Mouse (Mus musculus): Measurements from ENCODE around the gene Fastk. TPM values are rescaled to one million over a fixed set of nuclear protein-coding genes. Genes with fewer than 3 reads are reported as not detected.

Fastk gene
- polyA plus RNA-seq, 1 experiment from 2014 or later, result 108 TPM

DNA sequence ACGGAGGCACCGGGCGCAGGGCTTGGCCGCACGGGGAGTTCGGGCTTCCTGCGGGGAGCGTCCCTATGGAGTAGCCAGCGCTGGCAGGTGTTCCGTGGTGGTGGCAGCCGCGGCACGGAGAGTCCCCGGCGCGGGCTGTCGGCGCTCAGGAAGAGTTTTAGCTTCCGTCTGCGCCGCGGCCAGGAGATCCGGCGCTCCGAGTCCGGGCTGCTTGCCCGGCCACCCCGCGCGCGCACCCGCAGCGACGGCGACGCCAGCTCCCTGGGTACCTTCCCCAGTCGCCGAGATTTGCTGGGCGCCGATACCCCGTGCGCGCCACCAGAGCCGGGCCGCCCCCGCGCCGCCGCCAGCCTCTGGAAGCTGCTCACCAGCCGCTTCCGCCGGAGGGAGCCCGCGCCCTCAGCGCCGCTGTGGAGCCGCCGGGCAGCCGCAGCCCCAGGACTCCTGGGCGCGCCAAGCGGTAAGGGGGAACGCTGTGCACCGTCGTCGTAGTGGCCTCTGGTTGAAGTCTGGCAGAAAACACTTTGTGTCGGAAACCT is 29.7 kb upstream of the Fastk start:
- H3K4me1 ChIP-seq, result peaks cover 49% of the 10 kb centered on the region
- peaks cover 13% of the 10 kb centered on the region; the same call in 1 of the 2 replicates for H3K27me3 ChIP-seq
- ATAC-seq (ENCODE audit: insufficient number of reproducible peaks, low FRiP score, low TSS enrichment, low read depth), result no peak
- peak overlapping the region; percentile 55 for H3K9ac ChIP-seq
- peak overlapping the region; percentile 74 for H3K4me2 ChIP-seq
- WGBS, result 3% methylated on average over 67 of the region's 67 CpGs
- H3K36me3 ChIP-seq, result peaks cover 38% of the 10 kb centered on the region
- no peaks in the 10 kb centered on the region for H3K9me3 ChIP-seq
- H3K27ac ChIP-seq, result peak overlapping the region; percentile 81
- peak overlapping the region; percentile 49 for H3K4me3 ChIP-seq

DNA sequence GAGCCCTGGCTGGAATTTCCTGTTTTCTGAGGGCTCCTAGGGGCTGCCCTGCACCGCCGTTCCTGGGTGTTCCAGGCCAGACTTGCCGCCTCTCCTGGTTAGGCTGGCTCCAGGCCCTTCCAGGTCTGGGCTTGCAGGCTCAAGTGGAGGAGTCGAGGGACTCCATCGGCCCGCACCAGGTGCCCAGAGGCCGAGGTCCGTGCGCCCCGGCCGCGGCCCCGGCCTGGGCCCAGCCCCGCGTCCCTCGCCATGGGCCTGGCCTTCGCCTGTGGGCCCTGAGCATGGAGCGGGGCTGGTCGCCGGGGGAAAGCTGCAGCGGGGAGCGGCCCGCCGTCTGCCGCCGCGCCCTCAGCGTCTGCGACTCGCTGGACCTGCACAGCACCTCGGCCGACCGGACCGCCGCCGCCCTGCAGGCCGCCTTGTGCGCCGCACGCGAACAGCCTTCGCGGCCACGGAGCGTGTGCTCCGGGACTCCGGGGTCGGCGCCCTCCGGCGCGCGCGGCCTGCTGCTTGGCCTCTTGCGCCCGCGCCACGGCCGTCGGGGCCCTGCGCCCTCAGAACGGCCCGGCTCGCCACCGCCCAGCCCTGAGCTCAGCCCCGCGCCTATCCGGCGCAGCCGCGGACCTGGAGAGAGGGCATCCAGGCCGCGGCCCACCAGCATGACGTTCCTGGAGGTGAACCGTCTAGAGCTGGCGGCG is 29.1 kb upstream of the Fastk start:
- Histone ChIP-seq H3K4me1 (peaks cover 52% of the 10 kb centered on the region), H3K9me3 (no peaks in the 10 kb centered on the region), H3K4me2 (peak overlapping the region; percentile 74), H3K36me3 (peaks cover 32% of the 10 kb centered on the region), H3K9ac (peak overlapping the region; percentile 55), H3K27me3 (peaks cover 13% of the 10 kb centered on the region; the same call in 1 of the 2 replicates), H3K27ac (peak overlapping the region; percentile 81), H3K4me3 (peak overlapping the region; percentile 49)
- no peak for ATAC-seq (ENCODE audit: insufficient number of reproducible peaks, low FRiP score, low TSS enrichment, low read depth)
- WGBS, result 6% methylated on average over 77 of the region's 77 CpGs

DNA sequence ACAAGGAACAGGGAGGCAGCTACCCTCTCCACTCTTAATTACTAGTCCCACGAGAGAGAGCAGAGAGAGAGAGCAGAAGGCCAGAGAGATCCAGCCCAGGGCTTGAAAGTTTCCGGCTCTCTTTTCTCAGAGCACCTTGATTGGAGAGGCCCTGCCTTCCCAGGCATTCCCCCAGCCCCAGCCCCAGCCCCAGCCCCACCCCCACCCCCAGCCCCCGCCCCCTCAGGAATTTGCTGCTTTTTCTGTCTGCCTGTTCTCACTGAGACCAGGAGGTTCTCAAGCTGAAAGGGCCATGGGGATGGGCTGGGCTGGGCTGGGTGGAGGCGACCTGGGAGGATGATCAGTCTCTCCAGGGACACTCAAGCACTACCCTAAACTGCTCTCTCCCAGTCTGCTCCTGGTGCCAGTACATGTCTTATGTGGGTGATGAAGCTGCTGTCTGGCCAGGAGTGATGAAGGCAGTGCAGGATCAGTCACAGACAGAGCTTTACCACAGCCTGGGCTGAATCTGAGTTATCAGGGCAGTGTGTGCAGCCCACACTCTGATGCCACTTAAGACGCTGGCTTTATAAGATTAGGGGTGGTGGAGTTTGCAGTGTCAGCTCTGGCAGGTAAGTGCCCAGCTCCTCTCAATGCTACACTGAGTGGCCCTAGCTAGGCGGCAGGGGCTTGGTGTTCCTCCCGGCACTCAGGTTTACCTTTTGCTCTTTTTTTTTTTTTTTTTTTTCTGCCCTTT is 28.0 kb upstream of the Fastk start:
- Histone ChIP-seq H3K9me3 (no peaks in the 10 kb centered on the region), H3K27me3 (peaks cover 13% of the 10 kb centered on the region; the same call in 1 of the 2 replicates), H3K4me3 (no peak overlapping the region), H3K36me3 (peaks cover 25% of the 10 kb centered on the region), H3K27ac (peak overlapping the region; percentile 81), H3K4me2 (peak overlapping the region; percentile 23; the same call in 1 of the 2 replicates), H3K9ac (no peak overlapping the region), H3K4me1 (peaks cover 52% of the 10 kb centered on the region)
- 33% methylated on average over 7 of the region's 7 CpGs for WGBS
- no peak for ATAC-seq (ENCODE audit: insufficient number of reproducible peaks, low FRiP score, low TSS enrichment, low read depth)

DNA sequence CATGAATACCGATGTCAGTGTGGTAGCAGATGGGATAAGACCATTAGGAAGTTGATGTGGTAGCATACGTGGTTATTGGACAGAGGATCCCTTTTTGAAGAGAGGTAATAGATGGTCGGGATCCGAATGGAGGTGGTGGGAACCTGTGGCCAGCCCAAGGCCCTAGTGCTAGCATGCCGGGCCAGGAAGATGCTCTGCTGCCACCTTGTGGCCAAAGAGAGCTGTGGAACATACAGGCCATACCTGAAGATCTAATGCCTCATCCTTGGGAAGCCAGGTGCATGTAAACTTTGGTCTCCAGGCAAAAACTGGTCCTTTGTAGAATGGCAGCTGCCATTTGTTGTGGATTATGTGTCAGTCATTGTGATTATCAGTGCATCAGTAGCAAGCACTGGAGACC is 25.5 kb upstream of the Fastk start:
- H3K9ac ChIP-seq, result no peak overlapping the region
- 0 out of 2 replicates have a peak, but pooled peaks cover 4% of the 10 kb centered on the region for H3K36me3 ChIP-seq
- H3K4me2 ChIP-seq, result no peak overlapping the region
- peaks cover 52% of the 10 kb centered on the region for H3K4me1 ChIP-seq
- H3K27ac ChIP-seq, result no peak overlapping the region
- peak; percentile 30; the same call in 1 of the 2 replicates for ATAC-seq (ENCODE audit: insufficient number of reproducible peaks, low FRiP score, low TSS enrichment, low read depth)
- no peaks in the 10 kb centered on the region for H3K9me3 ChIP-seq
- no peak overlapping the region for H3K4me3 ChIP-seq
- H3K27me3 ChIP-seq, result peaks cover 13% of the 10 kb centered on the region; the same call in 1 of the 2 replicates
- 10% methylated on average over 5 of the region's 5 CpGs for WGBS

DNA sequence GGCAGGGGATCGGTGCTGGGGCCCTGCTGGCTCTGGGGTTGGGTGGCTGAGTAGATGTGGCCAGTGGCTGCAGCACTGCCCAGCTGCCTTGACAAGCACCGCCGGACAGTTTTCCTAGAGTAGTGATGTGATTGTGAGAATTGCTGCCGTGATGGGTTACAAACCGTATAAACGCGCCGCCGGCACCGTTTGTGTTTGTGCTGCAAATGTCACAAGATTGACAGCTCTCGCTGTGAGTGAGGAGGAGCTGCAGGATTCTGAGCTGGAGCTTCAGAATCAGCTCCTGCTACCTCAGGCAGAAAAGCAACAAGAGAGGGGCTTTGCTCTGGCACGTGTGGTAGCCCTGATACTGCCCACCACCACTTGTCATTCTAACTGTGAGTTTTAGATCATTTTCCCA is 21.7 kb upstream of the Fastk start:
- ATAC-seq (ENCODE audit: insufficient number of reproducible peaks, low FRiP score, low TSS enrichment, low read depth), result no peak
- Histone ChIP-seq H3K27me3 (no peaks in the 10 kb centered on the region), H3K4me3 (no peak overlapping the region), H3K9ac (no peak overlapping the region), H3K36me3 (peaks cover 5% of the 10 kb centered on the region; the same call in 1 of the 2 replicates), H3K9me3 (no peaks in the 10 kb centered on the region), H3K4me1 (peaks cover 15% of the 10 kb centered on the region), H3K27ac (no peak overlapping the region), H3K4me2 (no peak overlapping the region)
- 62% methylated on average over 12 of the region's 12 CpGs for WGBS

DNA sequence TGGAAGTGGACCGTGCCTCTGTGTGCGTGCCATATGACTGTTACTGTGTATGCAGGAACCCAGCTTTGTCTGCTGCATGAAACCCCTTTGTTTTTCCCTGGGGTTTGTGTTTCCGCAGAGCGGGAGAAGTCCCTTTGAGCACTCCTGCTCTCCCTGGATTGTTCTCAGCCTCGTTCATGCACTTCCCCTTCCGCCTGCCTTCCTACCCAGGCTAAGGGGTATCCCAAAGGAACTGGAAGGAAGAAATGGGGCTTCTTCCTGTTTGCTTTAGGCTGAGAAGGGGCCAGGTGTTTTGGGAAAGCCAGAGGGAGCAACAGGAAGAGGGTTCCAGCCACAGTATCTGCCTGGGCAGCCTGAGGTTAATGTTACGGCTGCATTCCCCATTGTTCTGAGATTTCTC is 10.5 kb upstream of the Fastk start:
- H3K4me3 ChIP-seq, result no peak overlapping the region
- no peak overlapping the region for H3K4me2 ChIP-seq
- 75% methylated on average over 7 of the region's 7 CpGs for WGBS
- ATAC-seq (ENCODE audit: insufficient number of reproducible peaks, low FRiP score, low TSS enrichment, low read depth), result no peak
- no peaks in the 10 kb centered on the region for H3K27me3 ChIP-seq
- H3K27ac ChIP-seq, result 0 out of 2 replicates have a peak overlapping the region, but pooled peaks have one; percentile 24
- peaks cover 8% of the 10 kb centered on the region; the same call in 1 of the 2 replicates for H3K36me3 ChIP-seq
- no peaks in the 10 kb centered on the region for H3K9me3 ChIP-seq
- H3K9ac ChIP-seq, result no peak overlapping the region
- H3K4me1 ChIP-seq, result peaks cover 47% of the 10 kb centered on the region

DNA sequence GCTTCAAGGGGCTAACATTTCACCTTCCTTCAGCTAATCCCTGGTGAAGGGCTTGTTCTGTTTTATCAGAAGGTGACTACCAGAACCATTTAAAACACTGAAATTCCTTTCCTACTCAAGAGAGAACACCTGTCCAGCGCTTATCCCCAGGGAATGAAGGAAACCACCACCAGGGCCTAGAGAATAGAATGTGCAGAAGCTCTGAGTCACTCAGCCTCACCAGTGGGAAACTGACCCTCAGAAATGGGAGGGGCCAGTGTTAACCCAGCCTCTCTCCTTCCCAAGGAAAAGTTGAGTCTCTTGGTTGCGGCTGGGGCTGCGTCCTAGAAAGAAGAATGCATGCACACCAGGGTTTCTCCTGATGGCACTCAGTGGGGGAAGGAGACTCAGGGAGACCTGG is 10.0 kb upstream of the Fastk start:
- H3K4me1 ChIP-seq, result peaks cover 47% of the 10 kb centered on the region
- no peak overlapping the region for H3K4me2 ChIP-seq
- 0 out of 2 replicates have a peak overlapping the region, but pooled peaks have one; percentile 24 for H3K27ac ChIP-seq
- H3K27me3 ChIP-seq, result no peaks in the 10 kb centered on the region
- H3K36me3 ChIP-seq, result peaks cover 8% of the 10 kb centered on the region; the same call in 1 of the 2 replicates
- H3K9ac ChIP-seq, result no peak overlapping the region
- H3K9me3 ChIP-seq, result no peaks in the 10 kb centered on the region
- WGBS, result 73% methylated on average over 3 of the region's 3 CpGs
- ATAC-seq (ENCODE audit: insufficient number of reproducible peaks, low FRiP score, low TSS enrichment, low read depth), result no peak
- H3K4me3 ChIP-seq, result no peak overlapping the region

DNA sequence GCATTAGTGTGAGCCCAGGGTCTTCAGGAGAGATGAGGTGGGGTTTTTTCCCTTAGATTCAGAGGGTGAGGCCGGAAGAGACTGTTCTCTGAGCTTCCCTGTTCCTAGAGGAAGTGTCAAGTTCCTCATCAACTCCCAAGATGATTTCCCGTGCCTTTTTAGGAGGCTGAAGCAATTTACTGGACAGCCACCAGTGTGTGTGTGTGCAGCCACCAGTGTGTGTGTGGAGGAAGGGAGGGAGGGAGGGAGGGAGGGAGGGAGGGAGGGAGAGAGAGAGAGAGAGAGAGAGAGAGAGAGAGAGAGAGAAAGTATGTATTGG is 8.9 kb upstream of the Fastk start:
- no peaks in the 10 kb centered on the region for H3K9me3 ChIP-seq
- 0 out of 2 replicates have a peak overlapping the region, but pooled peaks have one; percentile 96 for H3K9ac ChIP-seq
- no peak for ATAC-seq (ENCODE audit: insufficient number of reproducible peaks, low FRiP score, low TSS enrichment, low read depth)
- peaks cover 45% of the 10 kb centered on the region for H3K4me1 ChIP-seq
- H3K27ac ChIP-seq, result no peak overlapping the region
- H3K4me2 ChIP-seq, result peak overlapping the region; percentile 91
- H3K4me3 ChIP-seq, result peak overlapping the region; percentile 81; the same call in 1 of the 2 replicates
- peaks cover 8% of the 10 kb centered on the region; the same call in 1 of the 2 replicates for H3K36me3 ChIP-seq
- WGBS, result 10% methylated on average over 2 of the region's 2 CpGs
- H3K27me3 ChIP-seq, result no peaks in the 10 kb centered on the region

DNA sequence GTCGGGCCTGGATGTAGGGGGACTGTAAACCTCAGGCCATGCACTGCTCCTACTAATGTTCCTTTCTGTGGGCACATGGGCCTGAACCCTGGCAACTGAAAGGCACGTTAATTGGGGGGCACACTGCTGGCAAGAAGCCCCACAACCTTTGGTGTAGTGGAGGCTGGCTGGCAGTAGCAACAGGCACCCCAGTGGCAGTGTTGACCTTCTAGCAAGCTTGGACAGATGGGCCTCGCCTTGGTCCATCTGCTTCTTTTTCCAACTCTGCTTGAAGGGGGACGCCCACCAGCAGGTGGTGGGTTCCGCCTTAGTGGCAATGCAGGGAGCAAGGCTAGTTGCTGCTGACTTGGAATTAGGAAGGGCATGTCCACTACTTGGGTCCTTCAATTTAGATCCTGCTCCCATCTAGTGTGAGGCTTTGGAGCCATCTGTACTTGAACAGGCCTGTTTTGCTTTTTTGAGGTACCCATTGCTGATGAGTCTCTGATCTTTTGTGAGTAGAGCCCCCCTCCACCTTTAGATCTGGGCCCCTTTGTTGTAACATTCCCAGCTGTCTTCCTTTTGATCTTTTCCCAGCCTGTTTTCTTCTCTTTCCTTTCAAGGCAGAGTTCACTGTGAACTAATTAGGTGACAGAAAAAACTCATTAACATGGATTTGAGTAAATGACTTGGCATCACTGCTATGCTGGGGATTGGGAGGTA is 8.3 kb upstream of the Fastk start:
- H3K4me3 ChIP-seq, result peak overlapping the region; percentile 81
- H3K27me3 ChIP-seq, result no peaks in the 10 kb centered on the region
- 4% methylated on average over 5 of the region's 5 CpGs for WGBS
- ATAC-seq (ENCODE audit: insufficient number of reproducible peaks, low FRiP score, low TSS enrichment, low read depth), result no peak
- peak overlapping the region; percentile 91 for H3K4me2 ChIP-seq
- H3K4me1 ChIP-seq, result peaks cover 45% of the 10 kb centered on the region
- peaks cover 8% of the 10 kb centered on the region; the same call in 1 of the 2 replicates for H3K36me3 ChIP-seq
- no peaks in the 10 kb centered on the region for H3K9me3 ChIP-seq
- H3K9ac ChIP-seq, result peak overlapping the region; percentile 96
- H3K27ac ChIP-seq, result peak overlapping the region; percentile 92

DNA sequence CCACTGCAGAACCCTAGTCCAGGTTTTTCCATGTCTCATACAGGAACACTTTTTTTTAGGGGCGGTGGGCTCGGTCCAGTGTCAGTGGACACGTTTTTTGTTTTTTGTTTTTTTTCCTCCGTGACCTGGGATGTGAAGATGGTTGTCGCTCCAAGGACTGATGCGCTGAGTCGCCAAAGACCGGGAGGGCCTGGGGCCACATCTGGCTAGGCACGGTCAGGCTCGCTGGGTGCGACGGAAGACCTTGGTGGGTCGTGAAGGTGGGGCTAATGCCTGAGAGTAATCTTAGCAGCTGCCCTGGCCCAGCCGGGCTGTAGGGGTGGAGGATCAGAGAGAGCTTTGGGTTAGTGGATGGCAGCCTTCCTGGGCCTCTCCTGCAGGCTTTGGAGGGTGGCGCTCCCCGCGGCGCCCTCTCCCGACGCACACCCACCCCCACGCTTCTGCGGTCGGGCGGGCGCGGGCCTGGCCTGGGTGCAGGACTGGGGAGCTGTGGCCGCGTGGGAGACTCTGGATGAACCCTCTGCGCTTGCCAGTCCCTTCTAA is 7.7 kb upstream of the Fastk start:
- Histone ChIP-seq H3K27ac (peak overlapping the region; percentile 92), H3K4me1 (peaks cover 49% of the 10 kb centered on the region), H3K9me3 (no peaks in the 10 kb centered on the region), H3K27me3 (no peaks in the 10 kb centered on the region), H3K9ac (peak overlapping the region; percentile 96), H3K4me2 (peak overlapping the region; percentile 91), H3K4me3 (peak overlapping the region; percentile 81), H3K36me3 (peaks cover 5% of the 10 kb centered on the region; the same call in 1 of the 2 replicates)
- no peak for ATAC-seq (ENCODE audit: insufficient number of reproducible peaks, low FRiP score, low TSS enrichment, low read depth)
- under 1% methylated on average over 29 of the region's 29 CpGs for WGBS

DNA sequence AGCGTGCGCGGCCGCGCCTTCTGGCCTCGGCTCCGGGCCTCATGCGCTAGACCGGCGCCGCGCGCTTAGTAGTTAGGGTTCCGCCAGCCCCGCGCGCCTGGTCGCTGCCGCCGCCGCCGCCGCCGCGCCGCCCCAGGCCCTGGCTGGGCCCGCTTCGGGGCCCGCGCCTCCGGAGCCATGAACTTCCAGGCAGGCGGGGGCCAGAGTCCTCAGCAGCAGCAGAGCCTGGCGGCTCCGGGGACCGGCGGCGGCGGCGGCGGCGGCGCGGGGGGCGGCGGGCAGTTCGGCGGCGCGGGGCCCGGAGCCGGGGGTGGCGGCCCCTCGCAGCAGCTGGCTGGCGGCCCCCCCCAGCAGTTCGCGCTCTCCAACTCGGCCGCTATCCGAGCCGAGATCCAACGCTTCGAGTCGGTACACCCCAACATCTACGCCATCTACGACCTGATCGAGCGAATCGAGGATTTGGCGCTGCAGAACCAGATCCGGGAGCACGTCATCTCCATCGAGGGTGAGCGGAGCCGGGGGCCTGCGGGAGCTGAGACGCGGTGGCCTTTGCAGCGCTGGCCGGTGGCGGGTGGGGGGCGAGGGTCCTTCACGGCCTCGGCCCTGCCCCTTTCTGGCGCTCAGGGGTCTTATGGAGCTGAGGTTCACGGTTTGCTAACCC is 7.1 kb upstream of the Fastk start, which contains the start of gene Agap3:
TSS of gene Agap3 (plus strand) at position 148 of the 661 bp plus-strand sequence.
- WGBS, result 3% methylated on average over 65 of the region's 85 CpGs
- peaks cover 55% of the 10 kb centered on the region for H3K4me1 ChIP-seq

More for the DNA sequence above, 7.1 kb upstream of the Fastk start, which contains the start of gene Agap3:
- Histone ChIP-seq H3K4me2 (peak within 1 kb of the TSS; percentile 91), H3K27ac (peak within 1 kb of the TSS; percentile 92), H3K27me3 (no peaks in the 10 kb centered on the region), H3K36me3 (0 out of 2 replicates have a peak, but pooled peaks cover under 1% of the 10 kb centered on the region), H3K9ac (peak within 1 kb of the TSS; percentile 96), H3K9me3 (no peaks in the 10 kb centered on the region), H3K4me3 (peak within 1 kb of the TSS; percentile 81)
- peak; percentile 26 for ATAC-seq (ENCODE audit: insufficient number of reproducible peaks, low FRiP score, low TSS enrichment, low read depth)
